Mouse (Mus musculus) ES-E14 (cell line): ENCODE measurements at regions not wholly inside any gene's neighbourhood (a gene's known extent, or its start where the extent isn't known, plus 50 kb on each side); places are given as distances from the start of the nearest gene placed in this dataset.

Experiments used
- DNase-seq: peaks from one replicate; pipeline ENCODE4 v3.0.0-alpha.2; 2013; ENCODE audit warnings: low read depth, low spot score
- H3K27ac ChIP-seq: 2 replicates; pipeline ENCODE4 v1.5.1; 2012; ENCODE audit warnings: low read depth, mild to moderate bottlenecking, low read length, moderate library complexity, mixed read lengths; ENCODE audit not compliant: poor library complexity, insufficient read depth, severe bottlenecking
- H3K36me3 ChIP-seq: 2 replicates; pipeline ENCODE4 v1.6.1; 2012; ENCODE audit warnings: mild to moderate bottlenecking, low read length, moderate library complexity, mixed read lengths; ENCODE audit not compliant: control insufficient read depth, poor library complexity, insufficient read depth, severe bottlenecking
- H3K4me1 ChIP-seq, 2 experiments: fragments of 150-350 bp in 1 of 2; sonication (generic) in 1 of 2; 2 replicates each; pipeline ENCODE4 v1.6.1; 2012; ENCODE audit warnings: low read length in 2 of 2, mild to moderate bottlenecking in 1 of 2, mixed read lengths in 1 of 2; ENCODE audit not compliant: control insufficient read depth in 2 of 2, insufficient read depth in 2 of 2, poor library complexity in 1 of 2
- H3K4me3 ChIP-seq, 2 experiments: fragments of 150-350 bp in 1 of 2; sonication (generic) in 1 of 2; 2 replicates each; pipeline ENCODE4 v1.5.1; 2012; ENCODE audit warnings: low read length in 2 of 2, low read depth in 1 of 2, mild to moderate bottlenecking in 1 of 2, mixed read lengths in 1 of 2; ENCODE audit not compliant: insufficient read depth in 1 of 2, poor library complexity in 1 of 2, severe bottlenecking in 1 of 2
- H3K9ac ChIP-seq: 2 replicates; pipeline ENCODE4 v1.6.1; 2012; ENCODE audit warnings: low read depth, mild to moderate bottlenecking, low read length, mixed read lengths; ENCODE audit not compliant: poor library complexity, insufficient read depth, severe bottlenecking
- H3K9me3 ChIP-seq: fragments of 150-350 bp; sonication (generic); 2 replicates; pipeline ENCODE4 v1.6.1; 2012; ENCODE audit warnings: low read depth, mild to moderate bottlenecking, low read length; ENCODE audit not compliant: control insufficient read depth, insufficient read depth
- CHD2 ChIP-seq: IDR thresholded peaks from 2 replicates; pipeline ENCODE4 v1.6.1; 2014; ENCODE audit warnings: mild to moderate bottlenecking, low read depth, low read length, inconsistent platforms
- HCFC1 ChIP-seq: IDR thresholded peaks from 2 replicates; pipeline ENCODE4 v1.6.1; 2012; ENCODE audit warnings: low read length, inconsistent platforms, borderline replicate concordance; ENCODE audit not compliant: insufficient read depth
- MAFK ChIP-seq: IDR thresholded peaks from 2 replicates; pipeline ENCODE4 v1.6.1; 2014; ENCODE audit warnings: mild to moderate bottlenecking, low read depth, low read length, inconsistent platforms; ENCODE audit not compliant: insufficient read depth
- ZC3H11A ChIP-seq: IDR thresholded peaks from 2 replicates; pipeline ENCODE4 v1.6.1; 2012; ENCODE audit warnings: low read depth, mild to moderate bottlenecking, inconsistent platforms, low read length, borderline replicate concordance
- ZNF384 ChIP-seq: IDR thresholded peaks from 2 replicates; pipeline ENCODE4 v1.6.1; 2012; ENCODE audit warnings: low read depth, low read length, inconsistent platforms
- in situ Hi-C, 2 experiments: fragments of 600-800 bp; cut with MboI; formaldehyde crosslinking; loops; one replicate each; pipeline ENCODE4 v1.15.1; 2025; ENCODE audit warnings: low sequenced_read_pairs in 2 of 2, inconsistent platforms in 1 of 2; ENCODE audit not compliant: unreplicated experiment in 2 of 2

GRCm38 (mm10) chr9:92704752-92705151 is 162.7 kb downstream of the Plod2 start:
- in situ Hi-C loops, result no loop called here
- H3K9me3 ChIP-seq, result no peaks in the 10 kb centered on the region
- no peak for DNase-seq

GRCm38 (mm10) chr9:92707011-92707410 is 165.0 kb downstream of the Plod2 start:
- H3K4me3 ChIP-seq, result no peak overlapping the region
- no peak overlapping the region for H3K9ac ChIP-seq

More at GRCm38 (mm10) chr9:92704752-92705151, 162.7 kb downstream of the Plod2 start:
- H3K4me1 ChIP-seq, result no peaks in the 10 kb centered on the region
- no peak overlapping the region for H3K27ac ChIP-seq
- TF ChIP-seq ZC3H11A, result no peak
- TF ChIP-seq HCFC1, result no peak
- TF ChIP-seq MAFK, result no peak
- TF ChIP-seq ZNF384, result no peak
- TF ChIP-seq CHD2, result no peak
- no peak overlapping the region for H3K9ac ChIP-seq
- H3K36me3 ChIP-seq, result no peaks in the 10 kb centered on the region
- no peak overlapping the region for H3K4me3 ChIP-seq

GRCm38 (mm10) chr9:92717176-92717575 is 175.2 kb downstream of the Plod2 start:
- DNase-seq, result no peak
- Histone ChIP-seq H3K9me3 (no peaks in the 10 kb centered on the region), H3K9ac (no peak overlapping the region), H3K4me1 (no peaks in the 10 kb centered on the region), H3K36me3 (no peaks in the 10 kb centered on the region), H3K4me3 (no peak overlapping the region), H3K27ac (no peak overlapping the region)
- TF ChIP-seq CHD2 (no peak), ZC3H11A (no peak), MAFK (no peak), HCFC1 (no peak), ZNF384 (no peak)
- in situ Hi-C loops, result no loop called here

More at GRCm38 (mm10) chr9:92707011-92707410, 165.0 kb downstream of the Plod2 start:
- H3K4me1 ChIP-seq, result no peaks in the 10 kb centered on the region
- H3K9me3 ChIP-seq, result no peaks in the 10 kb centered on the region
- TF ChIP-seq ZC3H11A (no peak), ZNF384 (no peak), MAFK (no peak), CHD2 (no peak), HCFC1 (no peak)
- no peaks in the 10 kb centered on the region for H3K36me3 ChIP-seq
- no peak for DNase-seq
- H3K27ac ChIP-seq, result no peak overlapping the region
- in situ Hi-C loops, result no loop called here

- Histone ChIP-seq H3K27ac (no peak overlapping the region), H3K9me3 (no peaks in the 10 kb centered on the region), H3K4me3 (no peak overlapping the region), H3K9ac (no peak overlapping the region), H3K36me3 (no peaks in the 10 kb centered on the region), H3K4me1 (no peaks in the 10 kb centered on the region)
- TF ChIP-seq HCFC1 (no peak), ZC3H11A (no peak), CHD2 (no peak), ZNF384 (no peak), MAFK (no peak)
- in situ Hi-C loops, result no loop called here
- no peak for DNase-seq
Observed at GRCm38 (mm10) chr9:92718337-92718736, 176.3 kb downstream of the Plod2 start.

GRCm38 (mm10) chr9:92719251-92719650 is 177.2 kb downstream of the Plod2 start:
- no peaks in the 10 kb centered on the region for H3K36me3 ChIP-seq
- in situ Hi-C loops, result no loop called here
- H3K27ac ChIP-seq, result no peak overlapping the region
- TF ChIP-seq CHD2 (no peak), MAFK (no peak), ZC3H11A (no peak)
- no peaks in the 10 kb centered on the region for H3K4me1 ChIP-seq
- H3K9ac ChIP-seq, result no peak overlapping the region
- H3K4me3 ChIP-seq, result no peak overlapping the region
- H3K9me3 ChIP-seq, result no peaks in the 10 kb centered on the region
- DNase-seq, result no peak
